Mouse (Mus musculus) cerebellum, adult 2 months (tissue): ENCODE results near the gene Cbl.

Experiments
- CTCF ChIP-seq: fragments of 200-500 bp; IDR thresholded peaks from 2 replicates; pipeline ENCODE4 v1.5.1; 2011; ENCODE audit warnings: low read depth, mild to moderate bottlenecking, control low read depth, low read length, moderate library complexity, borderline replicate concordance; ENCODE audit not compliant: insufficient read depth
- POLR2A ChIP-seq: fragments of 200-500 bp; IDR thresholded peaks from 2 replicates; pipeline ENCODE4 v1.6.1; 2011; ENCODE audit warnings: low read length, control low read depth, borderline replicate concordance; ENCODE audit not compliant: insufficient read depth

DNA sequence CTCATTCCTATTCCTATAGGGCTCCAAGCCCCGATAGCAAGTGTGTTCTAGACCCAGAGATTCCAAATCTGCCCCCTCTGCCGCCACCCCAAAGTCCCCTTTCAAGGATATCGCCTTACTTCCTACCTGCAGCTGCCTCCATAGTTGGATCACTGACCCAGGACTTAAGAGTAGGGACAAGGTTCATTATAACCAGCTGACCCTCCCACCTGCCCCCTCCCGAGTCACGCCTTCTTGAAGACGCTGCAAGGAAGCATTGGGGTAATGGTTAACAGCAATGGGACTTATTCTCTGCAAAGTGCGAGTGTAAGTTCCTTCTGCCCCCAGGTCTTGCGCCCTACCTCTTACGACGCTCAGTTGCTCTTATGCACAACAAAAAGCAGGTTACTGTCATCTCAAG, 17.5 kb upstream of the Cbl start, which contains the start of gene Pdzd3:
- TF ChIP-seq POLR2A = no peak
- TF ChIP-seq CTCF = no peak
